Mouse (Mus musculus): ENCODE data around the gene 3110009E18Rik. TPM values are rescaled to one million over a fixed set of nuclear protein-coding genes. Genes with fewer than 3 reads are reported as not detected.
A peak's percentile ranks its signal among the peaks of the same experiment; 100 is the strongest.

The 3110009E18Rik gene
- total and polyA plus RNA-seq, 3 experiments, result 15.1 to 16.5 TPM; not detected in 1

DNA sequence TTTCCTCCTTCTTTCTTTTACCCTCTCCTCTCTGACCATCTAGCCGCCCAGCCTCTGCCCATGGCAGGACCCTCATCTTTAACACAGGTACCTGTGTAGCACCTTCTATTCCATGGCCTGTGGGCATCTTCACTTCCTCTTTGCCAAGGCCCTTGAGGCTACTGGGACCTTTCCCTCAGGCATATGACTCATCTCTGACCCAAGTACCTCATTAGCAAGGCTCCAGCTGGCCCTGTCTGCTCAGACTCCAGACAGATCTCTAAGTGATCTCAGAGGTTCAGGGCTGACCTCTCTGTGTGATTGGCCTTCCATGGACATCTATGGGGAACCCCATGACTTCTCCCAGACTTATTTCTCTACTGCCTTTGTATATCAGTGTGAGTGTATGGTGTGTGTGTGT is 40.4 kb upstream of the 3110009E18Rik start:
- Histone ChIP-seq H3K27ac (ENCODE audit: control insufficient read depth, low read depth, low read length) (no peak overlapping the region), H3K4me1 (ENCODE audit: control insufficient read depth in 1 of 2, insufficient read depth in 2 of 2, low read length in 2 of 2) (no peaks in the 10 kb centered on the region), H3K9me3 (replicated peaks; ENCODE audit: insufficient read depth, low read length) (no peaks in the 10 kb centered on the region), H3K36me3 (ENCODE audit: control insufficient read depth in 1 of 2, insufficient read depth in 2 of 2, low read length in 2 of 2) (peaks cover 0 to 3% of the 10 kb centered on the region in 2 experiments; a peak in 1 of 4 replicates), H3K4me3 (ENCODE audit: control insufficient read depth in 1 of 2, insufficient read depth in 1 of 2, low read depth in 2 of 2, low read length in 2 of 2) (no peak overlapping the region), H3K9ac (ENCODE audit: control insufficient read depth, low read depth, low read length, poor library complexity, severe bottlenecking) (no peak overlapping the region), H3K79me2 (ENCODE audit: control insufficient read depth, insufficient read depth, low read length, poor library complexity) (no peaks in the 10 kb centered on the region), H3K27me3 (ENCODE audit: control insufficient read depth in 1 of 2, insufficient read depth in 2 of 2, low read length in 2 of 2) (no peaks in the 10 kb centered on the region)
- no peak for DNase-seq (ENCODE audit: low read depth, low spot score)
- TF ChIP-seq USF2 (IDR thresholded peaks at IDR 0.05; ENCODE audit: borderline replicate concordance in 1 of 2, insufficient read depth in 1 of 2, low read depth in 1 of 2, low read length in 2 of 2), result no peak

DNA sequence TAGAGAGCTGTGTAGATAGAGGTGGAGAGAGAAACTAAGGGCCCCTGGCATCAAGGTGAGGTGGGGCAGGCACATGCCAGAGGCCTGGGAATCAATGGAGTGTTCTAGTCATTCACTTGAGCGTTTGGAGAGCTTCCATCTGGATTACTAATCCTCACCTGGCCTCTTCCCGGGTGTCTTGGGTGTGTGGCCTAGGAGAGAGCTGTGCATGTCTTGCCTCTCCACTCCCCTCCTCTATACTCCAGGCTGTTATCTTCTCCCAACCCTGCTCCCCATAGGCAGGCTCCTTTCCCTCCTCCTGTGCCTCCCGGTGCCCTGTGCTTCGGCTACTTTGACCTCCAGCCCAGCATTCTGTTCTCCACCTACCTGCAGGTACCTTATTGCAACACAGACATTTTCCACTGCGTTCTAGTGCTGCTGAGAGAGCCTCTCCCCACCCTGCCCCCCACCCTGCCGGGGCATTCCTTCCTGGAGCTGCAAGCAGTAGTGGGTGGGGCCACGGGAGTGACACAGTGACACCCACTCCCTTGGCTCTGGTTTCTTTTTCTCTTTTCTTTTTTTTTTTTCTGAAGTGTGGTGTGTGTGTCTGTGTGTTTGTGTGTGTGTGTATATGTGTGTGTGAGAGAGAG is 37.9 kb upstream of the 3110009E18Rik start:
- Histone ChIP-seq H3K4me1 (ENCODE audit: control insufficient read depth in 1 of 2, insufficient read depth in 2 of 2, low read length in 2 of 2) (no peaks in the 10 kb centered on the region), H3K36me3 (ENCODE audit: control insufficient read depth in 1 of 2, insufficient read depth in 2 of 2, low read length in 2 of 2) (peaks cover 0 to 3% of the 10 kb centered on the region in 2 experiments; a peak in 1 of 4 replicates), H3K27me3 (ENCODE audit: control insufficient read depth in 1 of 2, insufficient read depth in 2 of 2, low read length in 2 of 2) (no peaks in the 10 kb centered on the region), H3K9ac (ENCODE audit: control insufficient read depth, low read depth, low read length, poor library complexity, severe bottlenecking) (no peak overlapping the region), H3K27ac (ENCODE audit: control insufficient read depth, low read depth, low read length) (no peak overlapping the region), H3K79me2 (ENCODE audit: control insufficient read depth, insufficient read depth, low read length, poor library complexity) (no peaks in the 10 kb centered on the region), H3K4me3 (ENCODE audit: control insufficient read depth in 1 of 2, insufficient read depth in 1 of 2, low read depth in 2 of 2, low read length in 2 of 2) (no peak overlapping the region), H3K9me3 (replicated peaks; ENCODE audit: insufficient read depth, low read length) (no peaks in the 10 kb centered on the region)
- TF ChIP-seq TBP (IDR thresholded peaks at IDR 0.05; ENCODE audit: low read depth, low read length), result no peak
- 0 out of 2 replicates have a peak, but pooled peaks have one; percentile 8 for TF ChIP-seq ZNF384 (IDR thresholded peaks at IDR 0.05; ENCODE audit: low read depth, low read length)
- TF ChIP-seq ZC3H11A (IDR thresholded peaks at IDR 0.05; ENCODE audit: low read depth, low read length), result no peak
- no peak for TF ChIP-seq POLR2AphosphoS5 (IDR thresholded peaks at IDR 0.05; ENCODE audit: borderline replicate concordance, low read depth, low read length)
- DNase-seq (ENCODE audit: low read depth, low spot score), result no peak

DNA sequence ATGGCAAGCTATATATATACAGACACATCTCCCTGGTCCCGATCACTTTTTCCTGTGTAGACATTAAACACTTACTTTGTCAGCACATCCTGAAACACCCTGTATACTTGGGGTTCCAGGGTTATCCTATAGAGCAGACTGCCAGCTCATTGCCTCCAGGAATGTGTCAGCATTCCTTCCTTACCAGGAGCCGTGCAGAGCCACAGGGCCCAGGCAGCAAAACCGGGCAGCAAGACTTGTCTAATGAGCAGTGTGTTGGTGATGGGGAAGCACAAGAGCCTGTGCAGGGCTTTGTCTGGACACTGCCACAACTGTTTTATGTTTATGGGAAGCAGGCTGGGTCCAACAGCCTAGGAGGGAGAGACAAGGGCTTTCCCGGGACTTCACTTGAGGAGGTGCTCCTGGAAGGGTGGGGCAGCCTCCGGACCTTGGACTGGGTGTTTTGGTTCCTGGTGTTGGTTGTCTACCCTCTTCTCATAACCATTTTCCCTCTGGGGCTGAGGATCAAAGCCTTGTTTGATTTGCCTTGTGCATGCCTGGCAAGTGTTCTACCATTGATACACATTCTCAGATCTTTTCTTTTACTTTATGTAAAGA is 37.0 kb upstream of the 3110009E18Rik start:
- Histone ChIP-seq H3K36me3 (ENCODE audit: control insufficient read depth in 1 of 2, insufficient read depth in 2 of 2, low read length in 2 of 2) (no peaks in the 10 kb centered on the region), H3K9ac (ENCODE audit: control insufficient read depth, low read depth, low read length, poor library complexity, severe bottlenecking) (no peak overlapping the region), H3K9me3 (replicated peaks; ENCODE audit: insufficient read depth, low read length) (no peaks in the 10 kb centered on the region), H3K27ac (ENCODE audit: control insufficient read depth, low read depth, low read length) (no peak overlapping the region), H3K27me3 (ENCODE audit: control insufficient read depth in 1 of 2, insufficient read depth in 2 of 2, low read length in 2 of 2) (no peaks in the 10 kb centered on the region), H3K79me2 (ENCODE audit: control insufficient read depth, insufficient read depth, low read length, poor library complexity) (no peaks in the 10 kb centered on the region), H3K4me3 (ENCODE audit: control insufficient read depth in 1 of 2, insufficient read depth in 1 of 2, low read depth in 2 of 2, low read length in 2 of 2) (no peak overlapping the region), H3K4me1 (ENCODE audit: control insufficient read depth in 1 of 2, insufficient read depth in 2 of 2, low read length in 2 of 2) (no peaks in the 10 kb centered on the region)
- TF ChIP-seq SIN3A (IDR thresholded peaks at IDR 0.05; ENCODE audit: low read length) (no peak), BHLHE40 (IDR thresholded peaks at IDR 0.05; ENCODE audit: borderline replicate concordance, low read depth, low read length) (no peak), MAX (IDR thresholded peaks at IDR 0.05; ENCODE audit: low read length) (no peak), ZC3H11A (IDR thresholded peaks at IDR 0.05; ENCODE audit: low read depth, low read length) (no peak), UBTF (IDR thresholded peaks at IDR 0.05; ENCODE audit: borderline replicate concordance, insufficient read depth, low read depth, low read length) (no peak), GATA1 (IDR thresholded peaks at IDR 0.05; ENCODE audit: low read depth, low read length) (no peak), ZMIZ1 (IDR thresholded peaks at IDR 0.05; ENCODE audit: low read depth, low read length) (no peak), E2F4 (IDR thresholded peaks at IDR 0.05; ENCODE audit: borderline replicate concordance, low read depth, low read length) (no peak), RAD21 (IDR thresholded peaks at IDR 0.05; ENCODE audit: low read depth, low read length) (no peak), MAFK (IDR thresholded peaks at IDR 0.05; ENCODE audit: borderline replicate concordance, low read depth, low read length) (no peak), ZNF384 (IDR thresholded peaks at IDR 0.05; ENCODE audit: low read depth, low read length) (no peak)
- DNase-seq (ENCODE audit: low read depth, low spot score), result no peak
